Mouse (Mus musculus) layer of hippocampus, adult 8-10 months (tissue): ENCODE measurements at regions not wholly inside any gene's neighbourhood (a gene's known extent, or its start where the extent isn't known, plus 50 kb on each side); places are given as distances from the start of the nearest gene placed in this dataset.

Experiments
- DNase-seq, 2 experiments: peaks; one replicate each; pipeline ENCODE4 v3.0.0; 2022; ENCODE audit warnings: low spot score in 2 of 2
- microRNA-seq, 2 experiments: library from miRNA; unstranded; fragments of <30 nt; microRNA quantifications; one replicate each; pipeline ENCODE4 v1.2.0; 2022

- DNase-seq, result peak in 1 of 2 experiments; percentile 43
Measured at GRCm38 (mm10) chr14:64594021-64594561, 490.0 kb downstream of the Prss52 start.

GRCm38 (mm10) chr14:64594811-64595522 is 490.9 kb downstream of the Prss52 start:
- no peak for DNase-seq

GRCm38 (mm10) chr14:64595523-64595889 is 491.4 kb downstream of the Prss52 start:
- peak in 1 of 2 experiments; percentile 51 for DNase-seq

- peak in 1 of 2 experiments; percentile 27 for DNase-seq
Measured at GRCm38 (mm10) chr14:64595891-64596290, 491.8 kb downstream of the Prss52 start.

- no peak for DNase-seq
Measured at GRCm38 (mm10) chr14:64597218-64597617, 493.1 kb downstream of the Prss52 start.

Small RNAs in the stretch of these regions (microRNA-seq; reads per million reads assigned to microRNA genes)
- gene Mir124a-1 (1.6 to 2.0 reads per million in 2 experiments), gene Mir3078 (4.5 to 4.8 reads per million in 2 experiments)
